Mouse (Mus musculus): ENCODE measurements at regions not wholly inside any gene's neighbourhood (a gene's known extent, or its start where the extent isn't known, plus 50 kb on each side); places are given as distances from the start of the nearest gene placed in this dataset.
A peak's percentile ranks its signal among the peaks of the same experiment; 100 is the strongest.
"Not testable (repeated sequence)": the region's sequence is repeated elsewhere in the genome, so short reads cannot be mapped to it uniquely, and the experiment has no call there.

DNA sequence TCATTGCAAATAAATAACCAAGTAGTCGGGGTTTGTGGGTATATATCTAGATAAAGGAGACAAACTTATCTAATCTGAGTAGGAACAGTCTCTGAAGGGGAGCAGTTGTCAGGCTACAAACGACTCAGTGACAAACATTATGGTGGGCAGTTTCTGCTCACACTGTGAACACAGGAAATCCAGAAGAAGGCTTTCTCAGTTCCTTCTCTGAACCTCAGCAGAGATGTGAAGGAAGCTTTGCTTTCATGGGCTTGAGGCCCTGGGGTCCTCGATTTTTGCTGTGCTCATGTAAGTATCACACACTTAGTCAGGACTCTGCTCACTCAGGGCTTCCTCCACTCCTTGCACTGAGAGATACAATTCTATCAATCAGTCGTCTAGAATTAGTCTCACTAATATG is 994.7 kb upstream of the Foxg1 start:
- no peak for DNase-seq

DNA sequence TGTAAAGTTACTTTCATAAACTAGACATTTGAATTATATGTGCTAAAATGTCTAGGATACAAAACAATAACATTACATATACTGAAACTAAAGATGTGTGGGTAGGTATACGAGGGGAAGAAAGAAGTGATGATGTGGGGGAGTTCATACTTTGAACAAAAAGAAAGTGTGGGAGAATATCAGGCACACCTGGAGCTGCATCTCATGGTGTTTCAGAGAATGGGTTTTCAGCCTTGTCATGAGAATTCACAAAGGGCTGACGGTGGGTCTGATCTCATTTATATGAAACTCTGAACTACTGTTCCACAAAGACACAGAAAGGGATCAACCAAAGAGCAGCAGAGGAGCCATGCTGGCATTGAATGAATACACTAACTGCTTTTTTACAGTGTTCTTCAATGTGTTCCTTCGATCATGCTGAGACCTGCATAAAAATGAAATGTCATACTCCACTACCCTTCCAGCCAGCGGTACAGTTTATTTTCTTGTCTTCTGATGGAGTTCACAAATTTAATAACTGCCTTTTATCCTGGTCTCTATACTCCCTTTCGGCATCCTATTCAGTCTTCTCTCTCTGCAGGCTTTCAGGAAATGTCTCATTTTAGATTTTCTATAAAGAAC is 994.2 kb upstream of the Foxg1 start:
- no peak for DNase-seq

DNA sequence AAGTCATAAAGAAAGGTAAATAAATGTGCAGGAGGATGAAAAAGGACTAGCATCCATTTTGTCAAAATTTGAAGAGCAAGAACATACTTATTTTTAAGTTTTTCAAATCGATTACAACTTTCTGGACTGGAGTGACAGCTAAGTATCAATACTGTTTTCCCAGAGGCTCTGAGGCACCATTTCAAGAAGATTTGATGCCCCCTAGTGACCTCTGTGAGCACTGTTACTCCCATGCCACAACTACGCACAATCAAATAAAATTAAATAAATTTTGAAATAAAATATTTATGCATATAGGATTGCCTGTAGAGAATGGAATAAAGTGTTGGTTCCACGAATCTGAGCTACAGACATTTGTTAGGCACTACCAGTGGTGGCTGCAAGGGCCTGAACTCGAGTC is 991.5 kb upstream of the Foxg1 start:
- DNase-seq: no peak

DNA sequence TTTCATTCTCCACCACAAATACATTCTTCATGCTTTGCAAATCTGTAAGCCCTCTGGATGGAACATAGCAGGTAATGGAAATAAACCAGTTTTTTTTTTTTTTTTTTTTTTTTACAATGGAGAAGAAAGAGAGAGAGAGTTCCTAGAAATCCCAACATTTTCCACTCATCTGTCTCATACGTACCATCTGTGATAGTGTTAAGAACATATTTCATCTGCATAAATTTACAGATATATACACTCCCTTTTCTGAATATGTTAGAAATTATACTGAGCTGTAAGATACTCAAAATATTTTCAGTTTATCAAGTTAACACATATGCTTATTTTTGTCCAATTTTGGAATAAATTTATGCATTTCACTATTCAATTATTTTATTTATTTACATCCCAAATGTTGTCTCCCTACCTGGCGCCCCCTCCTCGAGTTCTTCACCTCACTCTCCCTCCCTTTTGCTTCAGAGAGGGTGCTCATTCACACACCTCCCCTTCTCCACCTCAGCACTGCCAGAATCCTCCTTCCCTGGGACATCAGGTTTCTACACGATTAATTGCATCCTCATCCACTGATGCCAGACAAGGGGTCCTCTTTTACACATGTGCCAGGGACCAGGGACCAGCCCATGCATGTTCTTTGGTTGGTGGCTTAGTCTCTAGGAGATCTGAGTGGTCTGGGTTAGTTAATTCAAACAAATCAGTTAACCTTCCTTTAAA is 943.0 kb upstream of the Foxg1 start:
- DNase-seq: no peak

DNA sequence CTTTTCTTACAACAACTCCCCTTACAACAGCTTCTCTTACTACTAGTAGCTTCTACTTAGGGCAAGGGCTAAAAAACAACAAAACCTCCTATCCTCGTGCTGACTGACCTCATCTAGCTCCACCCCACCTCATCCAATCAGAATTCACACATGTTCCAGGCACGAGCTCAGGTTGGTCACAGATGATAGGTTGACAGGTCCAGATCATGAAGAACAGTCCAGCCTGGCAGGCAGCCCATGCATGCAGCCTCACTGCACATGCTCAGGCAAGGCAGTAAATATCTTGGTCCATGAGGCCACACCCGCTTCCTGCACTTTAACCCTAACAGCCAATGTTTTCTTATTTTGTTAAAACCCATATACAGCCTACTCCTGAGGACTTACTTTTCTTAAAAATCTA is 933.7 kb upstream of the Foxg1 start:
- DNase-seq: not testable (repeated sequence)

DNA sequence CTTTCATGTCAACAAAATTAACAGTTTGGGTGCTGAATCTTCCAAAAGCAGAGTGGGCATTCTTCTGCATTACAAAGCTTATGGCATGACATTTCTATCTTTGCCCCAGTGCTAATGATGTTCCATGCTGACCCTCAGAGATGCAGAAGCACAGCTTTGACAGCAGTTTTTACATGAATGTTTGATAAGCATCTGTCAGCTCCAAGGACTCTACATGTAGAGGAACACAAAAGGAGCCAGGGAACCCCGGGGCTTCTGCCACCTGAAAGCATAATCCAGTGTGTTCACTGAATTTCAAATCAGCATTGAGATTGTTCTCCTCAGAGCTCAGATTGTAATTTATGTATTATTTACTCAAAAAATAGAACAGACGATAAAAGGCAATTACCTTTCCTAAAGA is 920.1 kb upstream of the Foxg1 start:
- DNase-seq: no peak

DNA sequence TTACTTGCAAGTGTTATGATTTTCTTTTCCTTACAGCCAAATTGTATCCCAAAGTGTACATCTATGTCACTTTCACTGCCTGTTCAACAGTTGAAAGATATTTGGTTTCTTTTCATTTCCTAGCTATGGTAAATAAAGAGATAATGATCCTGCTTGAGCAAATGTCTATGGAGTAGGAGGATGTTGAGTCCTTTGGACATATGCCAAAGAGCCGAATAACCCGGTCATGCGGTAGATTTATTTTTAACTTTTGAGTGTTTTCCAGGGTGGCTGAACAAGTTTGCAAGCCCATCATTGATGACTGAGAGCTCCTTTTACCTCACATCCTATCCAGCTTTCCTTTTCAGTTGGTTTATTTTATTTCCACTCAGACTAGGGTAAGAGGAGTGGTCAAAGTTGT is 881.7 kb upstream of the Foxg1 start:
- no peak for DNase-seq

DNA sequence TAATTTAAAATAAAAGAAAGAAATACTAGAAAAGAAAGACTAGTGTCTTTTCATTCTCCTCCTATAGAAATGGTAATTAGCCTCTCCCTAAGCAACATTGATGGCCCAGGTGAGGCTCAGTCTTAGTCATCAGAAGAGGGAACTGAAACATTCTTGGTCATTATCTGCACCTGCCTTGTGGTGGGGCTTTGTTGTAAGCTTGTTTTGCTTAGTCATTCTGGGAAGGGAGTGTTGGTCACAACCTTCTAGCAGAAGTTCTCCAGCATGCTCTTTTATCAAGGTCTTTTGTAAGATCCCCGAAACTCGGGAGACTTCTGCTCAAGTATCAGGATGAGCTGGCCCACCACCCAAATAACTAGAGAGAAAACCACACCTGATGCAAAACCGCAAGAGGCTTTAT is 870.9 kb upstream of the Foxg1 start:
- no peak for DNase-seq

DNA sequence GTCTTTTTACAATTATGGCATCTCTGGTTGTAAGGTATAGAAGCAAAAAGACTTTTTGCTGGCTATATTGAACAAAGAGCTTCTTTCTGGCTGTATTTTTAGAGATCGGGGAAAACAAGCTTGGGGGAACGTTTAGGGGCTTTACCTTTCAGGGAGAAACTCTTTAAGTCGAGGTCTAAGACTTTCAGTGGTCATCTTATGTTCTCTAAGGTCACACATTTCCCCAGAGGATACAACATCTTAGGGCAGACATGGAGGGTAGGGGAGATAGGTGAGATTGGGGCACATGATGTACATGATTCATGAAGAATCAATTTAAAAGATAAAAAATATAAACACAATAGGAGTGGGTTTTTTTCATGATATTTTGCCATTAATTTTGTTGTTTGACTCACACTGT is 870.2 kb upstream of the Foxg1 start:
- DNase-seq: no peak

DNA sequence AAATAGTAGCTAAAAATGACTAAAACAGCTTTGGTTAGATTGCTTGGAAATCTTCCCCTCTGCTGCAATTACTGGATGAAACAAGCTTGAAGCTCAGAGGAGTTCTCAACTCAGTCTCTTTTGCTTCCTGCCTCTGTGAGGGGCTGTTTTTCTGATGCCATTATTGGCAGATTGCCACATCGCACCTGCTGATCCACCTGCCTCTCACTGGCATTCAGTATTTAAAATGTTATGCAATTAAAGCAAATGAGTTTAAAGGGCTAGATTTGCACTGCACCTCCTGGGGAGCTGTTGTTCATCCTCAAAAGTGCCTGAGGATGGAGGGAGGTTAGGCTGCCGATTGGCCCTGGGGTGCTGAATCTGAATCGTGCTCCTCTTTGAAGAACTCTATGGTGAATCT is 860.5 kb upstream of the Foxg1 start:
- no peak for DNase-seq

DNA sequence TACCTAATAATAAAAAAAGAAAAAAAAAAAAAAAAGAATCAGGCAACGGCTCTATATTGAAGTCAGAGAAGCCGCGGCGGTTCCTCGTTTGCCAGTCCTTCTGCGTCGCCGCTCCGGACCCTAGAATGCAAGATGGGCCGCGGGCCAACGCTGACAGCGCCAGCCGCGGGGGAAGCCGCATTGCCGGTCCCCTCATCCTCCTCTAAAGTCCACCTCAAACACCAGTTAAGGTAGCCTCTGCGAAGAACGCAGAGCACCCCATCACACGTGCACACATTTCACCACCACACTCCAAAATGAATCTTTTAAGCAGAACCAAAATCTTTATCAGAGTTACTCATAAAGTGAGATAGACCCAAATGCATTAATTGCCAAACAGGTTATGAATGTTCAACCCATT is 822.8 kb upstream of the Foxg1 start:
- DNase-seq: peak; percentile 2 to 4

DNA sequence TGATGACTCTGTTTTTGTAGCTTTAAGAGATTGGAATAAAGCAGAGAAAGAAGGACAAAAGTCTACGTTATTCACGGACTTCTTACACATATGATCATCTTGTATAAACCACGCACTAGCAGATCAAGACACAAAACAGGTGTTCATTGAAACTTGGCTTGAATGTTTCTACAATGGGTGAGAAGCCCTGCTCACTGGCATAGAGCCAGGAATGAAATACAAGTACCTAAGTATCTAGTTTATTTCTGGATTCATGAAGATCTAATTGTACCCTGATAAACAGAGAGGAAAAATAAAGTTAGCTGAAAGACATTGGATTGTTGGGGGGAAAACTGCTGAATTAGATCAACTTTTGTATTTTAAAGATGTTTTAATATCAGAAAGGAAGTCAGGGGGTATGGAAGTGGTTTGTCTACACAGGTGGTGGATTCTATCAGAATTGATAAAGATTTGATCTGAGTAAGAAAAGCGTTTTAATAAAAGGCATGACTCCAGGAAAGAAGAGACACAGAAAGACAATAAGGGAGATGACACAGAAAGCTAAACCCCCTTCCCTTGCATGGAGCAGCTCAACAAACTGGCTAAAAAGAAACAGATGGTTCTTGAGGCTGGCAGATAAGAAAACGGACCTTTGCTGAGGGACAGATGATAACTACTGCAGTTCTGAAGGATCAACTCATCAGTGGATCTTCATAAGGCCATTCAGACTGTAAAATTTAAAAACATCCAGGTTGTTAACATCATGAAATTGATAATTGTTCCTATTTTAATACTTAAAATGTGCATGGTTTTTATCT is 777.9 kb upstream of the Foxg1 start:
- no peak for DNase-seq

DNA sequence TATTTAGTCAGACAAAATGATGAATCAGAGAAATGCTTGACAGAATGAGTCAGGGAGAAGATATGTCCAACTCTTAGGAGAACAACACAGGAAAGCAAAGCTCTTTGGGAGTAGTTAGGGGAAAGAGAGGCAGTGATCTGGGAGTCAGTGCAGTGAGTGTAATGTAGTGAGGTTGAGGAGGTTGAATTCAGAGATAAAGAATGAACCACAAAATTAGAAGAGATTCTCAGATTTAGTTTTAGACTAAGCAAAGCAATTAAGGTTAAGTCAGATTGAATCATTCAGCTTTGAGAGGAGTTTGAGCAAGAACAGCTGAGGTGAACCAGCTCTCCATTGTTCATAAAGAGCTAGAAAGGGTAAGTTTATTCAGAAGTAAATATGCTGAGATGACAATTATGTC is 777.0 kb upstream of the Foxg1 start:
- DNase-seq: no peak

DNA sequence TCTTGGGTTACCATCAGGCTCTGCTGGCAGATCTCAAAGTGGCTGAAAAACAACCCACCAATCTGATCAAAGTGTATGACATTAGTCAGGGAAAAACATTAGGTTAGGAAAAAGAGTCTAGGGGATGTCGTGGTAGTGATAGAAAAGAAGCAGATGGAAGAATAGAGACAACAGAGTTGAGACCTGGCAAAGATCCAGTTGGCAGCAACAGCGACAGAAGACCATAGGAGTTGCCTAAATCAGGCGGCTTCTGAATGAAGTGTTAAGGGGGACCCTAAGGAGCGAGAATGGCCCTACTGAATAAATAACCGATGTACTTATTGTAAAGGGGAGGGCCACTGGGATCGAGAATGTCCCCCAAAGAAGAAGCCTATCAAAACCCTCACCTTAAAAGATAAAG is 773.1 kb upstream of the Foxg1 start:
- no peak for DNase-seq

DNA sequence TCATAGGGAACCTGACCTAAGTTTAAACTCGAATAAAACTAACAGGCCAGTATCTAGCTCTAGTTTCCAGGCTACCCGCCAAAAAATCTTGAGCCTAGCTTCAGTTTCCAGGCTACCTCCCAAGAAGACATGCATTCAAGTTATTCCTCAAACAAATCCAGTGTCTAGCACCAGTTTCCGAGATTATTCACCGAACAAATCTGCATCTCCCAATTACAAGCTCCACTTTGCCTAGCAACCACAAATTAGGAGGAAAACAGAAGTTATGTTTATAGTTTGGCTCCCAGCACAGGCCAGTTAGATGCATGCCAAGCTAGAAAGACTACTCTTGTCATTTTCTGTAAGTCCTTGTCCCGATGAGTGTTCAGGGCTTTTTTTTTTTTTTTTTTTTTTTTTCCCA is 770.4 kb upstream of the Foxg1 start:
- no peak for DNase-seq

DNA sequence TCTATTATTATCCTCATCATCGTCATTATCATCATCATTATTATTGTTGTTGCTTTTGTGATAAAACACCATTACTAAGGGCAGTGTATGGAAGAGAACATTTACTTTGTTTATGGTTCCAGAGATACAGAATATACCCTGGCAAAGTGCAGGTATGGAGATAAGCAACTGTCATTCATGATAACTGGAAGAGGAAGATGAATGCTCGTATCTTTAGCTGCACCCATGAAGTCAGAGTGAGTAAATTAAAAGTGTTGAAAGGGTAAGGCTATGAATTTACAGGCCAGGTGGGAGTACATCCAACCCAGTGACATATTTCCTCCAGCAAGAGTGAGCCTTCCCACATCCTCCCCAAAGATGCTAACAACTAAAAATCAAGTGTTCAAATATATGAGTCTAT is 766.1 kb upstream of the Foxg1 start:
- DNase-seq: no peak

DNA sequence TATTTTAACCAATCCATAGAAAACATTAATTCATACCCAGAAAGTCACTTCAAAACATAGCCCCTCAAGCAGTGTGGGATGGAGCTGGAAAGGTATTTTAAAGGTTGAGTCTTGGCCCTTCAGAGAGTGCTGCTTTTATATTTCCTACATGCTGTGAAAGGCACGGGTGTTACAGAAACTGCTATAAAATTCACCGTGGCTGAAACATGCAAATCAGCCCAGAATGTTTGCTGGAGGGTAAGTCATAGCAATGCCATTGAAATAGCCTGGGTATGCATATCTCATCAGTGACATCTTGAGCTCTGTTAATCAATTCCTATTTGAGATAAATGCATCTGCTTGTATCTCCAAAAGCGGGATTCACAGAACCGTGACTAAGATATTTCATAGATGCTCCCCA is 748.9 kb upstream of the Foxg1 start:
- DNase-seq: no peak

DNA sequence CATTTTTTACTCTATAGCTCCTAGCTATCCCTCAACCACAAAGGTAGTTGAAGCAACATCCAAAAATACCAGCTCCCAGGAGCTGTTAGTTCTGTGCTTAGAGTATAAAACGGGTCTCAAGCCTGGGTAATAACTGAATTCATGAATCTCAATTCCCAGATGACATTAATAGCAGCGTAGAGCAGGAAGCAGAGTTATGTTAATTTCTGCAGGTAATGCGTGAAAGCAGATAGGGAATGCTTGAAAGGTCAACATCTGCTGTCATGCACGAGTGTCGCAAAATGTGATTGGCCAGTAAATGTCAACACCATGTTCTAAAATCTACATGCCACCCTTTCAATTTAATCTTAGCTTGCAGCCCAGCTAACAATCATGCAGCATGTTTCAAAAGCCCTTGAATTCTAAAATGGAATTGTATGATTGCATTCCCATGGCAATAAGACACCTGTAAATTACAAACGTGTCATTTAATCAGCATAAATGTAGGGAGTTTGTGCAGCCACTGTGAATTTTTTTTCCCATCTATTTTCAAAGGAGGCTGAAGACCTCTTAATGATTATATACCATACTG is 747.7 kb upstream of the Foxg1 start:
- no peak for DNase-seq

DNA sequence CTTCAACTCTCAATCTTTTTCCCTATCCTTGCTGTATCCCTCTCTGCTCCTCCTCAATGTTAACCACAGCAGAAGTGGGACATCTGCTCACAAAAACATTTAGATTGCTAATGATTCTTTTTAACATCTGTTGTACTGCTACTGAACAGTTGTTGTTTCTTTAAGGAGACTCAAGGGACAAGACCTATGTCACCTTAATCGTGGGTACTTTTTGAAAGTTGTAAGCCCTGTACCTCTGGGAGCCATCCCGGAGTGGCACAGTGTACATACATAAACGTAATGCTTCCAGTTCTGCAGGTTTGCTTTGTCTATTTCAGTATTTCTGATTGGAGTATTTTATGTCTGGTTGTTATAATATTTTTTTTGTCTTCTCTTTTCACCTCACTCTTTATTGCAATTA is 740.5 kb upstream of the Foxg1 start:
- DNase-seq: no peak

DNA sequence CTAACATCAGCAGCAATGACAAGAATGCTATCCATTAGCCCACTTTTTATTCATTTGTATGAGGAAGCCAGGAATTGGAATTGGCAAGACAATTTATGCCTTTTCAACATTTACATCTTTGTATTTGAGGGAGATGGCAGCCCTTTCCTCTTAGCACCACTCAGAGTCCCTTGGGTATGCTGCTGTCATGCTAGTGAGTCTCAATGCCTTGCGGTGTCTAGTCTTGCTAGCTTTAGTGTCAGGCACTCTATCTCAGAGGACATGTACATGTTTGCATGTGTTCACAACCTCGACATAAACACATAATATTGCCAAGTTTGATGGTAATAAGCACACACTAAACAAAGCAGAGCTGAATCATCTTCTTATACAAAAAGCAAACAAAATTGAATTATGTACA is 737.3 kb upstream of the Foxg1 start:
- no peak for DNase-seq

DNA sequence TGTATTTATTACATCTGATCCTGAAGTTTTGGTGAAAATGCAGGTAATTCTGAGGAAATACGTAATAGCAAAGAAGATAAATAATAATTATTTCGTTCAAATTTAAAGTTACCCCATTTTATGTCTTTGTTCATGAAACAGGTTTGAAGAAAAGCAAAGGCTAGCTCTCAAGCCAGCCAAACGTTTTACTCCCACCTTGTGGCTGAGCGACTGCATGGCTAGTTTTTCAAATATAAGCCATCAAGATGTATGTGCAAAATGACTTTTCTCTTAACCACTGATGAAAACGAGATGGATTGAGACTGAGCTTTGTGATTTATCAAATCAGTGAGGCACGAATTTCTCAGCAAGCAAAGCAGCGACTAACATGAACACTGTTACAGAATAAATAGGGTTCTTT is 736.5 kb upstream of the Foxg1 start:
- DNase-seq: no peak

DNA sequence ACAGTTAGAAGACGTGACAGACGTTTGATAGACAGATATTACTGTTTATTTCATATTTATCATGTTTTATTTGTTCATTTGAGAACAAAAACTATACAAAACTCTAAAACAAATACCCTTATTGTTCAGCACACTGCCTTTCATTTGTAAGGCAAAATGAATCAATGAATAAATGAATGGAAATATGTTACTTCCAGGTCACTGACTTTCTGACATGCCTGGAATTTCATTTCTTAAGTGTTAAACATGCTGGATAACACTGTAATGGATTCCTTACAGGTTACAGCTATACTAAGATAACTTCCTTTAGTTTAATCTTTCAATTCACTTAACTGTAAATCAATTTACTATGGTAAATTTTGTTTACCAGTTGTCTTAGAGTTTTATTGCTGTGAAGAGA is 707.3 kb upstream of the Foxg1 start:
- no peak for DNase-seq

DNA sequence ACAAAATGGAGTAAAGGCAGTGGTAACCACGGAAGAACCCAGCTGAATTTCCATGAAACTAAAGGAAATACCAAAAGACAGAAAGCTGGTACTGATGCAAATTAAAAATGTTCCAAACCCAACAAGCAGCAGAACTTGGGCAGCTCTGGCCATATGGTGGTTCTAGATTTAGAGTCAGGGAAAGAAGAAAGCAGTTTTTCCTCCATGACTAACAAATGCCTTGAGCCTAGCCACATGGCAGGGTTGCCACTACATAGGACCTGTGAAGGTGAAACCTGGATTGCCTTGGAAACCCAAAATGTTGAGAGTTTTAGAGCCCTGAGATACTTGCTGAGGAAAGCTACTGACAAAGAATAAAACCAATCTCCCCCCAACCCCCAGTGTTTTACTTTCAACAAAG is 701.5 kb upstream of the Foxg1 start:
- no peak for DNase-seq

DNA sequence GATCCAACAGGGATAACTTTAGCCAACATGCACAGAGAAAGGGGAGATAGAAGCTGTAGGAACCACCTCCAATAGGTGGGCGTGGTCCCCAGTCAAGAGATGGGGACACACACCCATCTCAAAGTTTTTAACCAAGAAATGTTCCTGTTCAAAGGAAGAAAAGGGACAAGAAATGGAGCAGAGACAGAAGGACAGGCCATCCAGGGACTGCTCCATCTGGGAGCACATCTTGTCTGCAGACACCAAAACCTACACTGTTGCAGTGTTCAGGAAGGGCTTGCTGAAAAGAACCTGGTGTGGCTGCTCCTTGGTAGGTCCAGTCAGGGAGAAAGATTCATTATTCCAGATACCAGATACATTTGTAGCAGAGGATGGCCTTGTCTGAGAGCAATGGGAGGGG is 676.5 kb upstream of the Foxg1 start:
- no peak for DNase-seq
